Mouse (Mus musculus) limb, embryonic 14.5 days (tissue): ENCODE data around the gene Il1rn. TPM values are rescaled to one million over a fixed set of nuclear protein-coding genes. Genes with fewer than 3 reads are reported as not detected.

Experiments used
- ATAC-seq: fragments of 200-750 bp; cut with Nextera tagmentation; 2 replicates; pipeline ENCODE4 v1.8.0; 2017; ENCODE audit warnings: low read depth, moderate number of reproducible peaks, moderate TSS enrichment; ENCODE audit not compliant: low FRiP score
- DNase-seq: peaks from one replicate; pipeline ENCODE4 v3.0.0-alpha.2; 2015; ENCODE audit warnings: low spot score
- H3K27ac ChIP-seq: fragments of 300-500 bp; sonication (generic); replicated peaks from 2 replicates; pipeline ENCODE4 v1.5.1; 2014; ENCODE audit warnings: low read depth, mild to moderate bottlenecking, low read length, moderate library complexity, mixed read lengths
- H3K27me3 ChIP-seq: fragments of 300-500 bp; sonication (generic); 2 replicates; pipeline ENCODE4 v1.6.1; 2014; ENCODE audit warnings: low read length, mixed read lengths; ENCODE audit not compliant: control insufficient read depth, insufficient read depth
- H3K36me3 ChIP-seq: fragments of 300-500 bp; sonication (generic); 2 replicates; pipeline ENCODE4 v1.6.1; 2014; ENCODE audit warnings: mild to moderate bottlenecking, low read length, moderate library complexity, mixed read lengths; ENCODE audit not compliant: control insufficient read depth, insufficient read depth
- H3K4me1 ChIP-seq: fragments of 300-500 bp; sonication (generic); 2 replicates; pipeline ENCODE4 v1.6.1; 2014; ENCODE audit warnings: antibody characterized with exemption, low read length, mixed read lengths; ENCODE audit not compliant: control insufficient read depth, insufficient read depth
- H3K4me2 ChIP-seq: fragments of 300-500 bp; sonication (generic); replicated peaks from 2 replicates; pipeline ENCODE4 v1.6.1; 2014; ENCODE audit warnings: low read depth, mild to moderate bottlenecking, low read length, moderate library complexity; ENCODE audit not compliant: severe bottlenecking
- H3K4me3 ChIP-seq: fragments of 300-500 bp; sonication (generic); replicated peaks from 2 replicates; pipeline ENCODE4 v1.5.1; 2014; ENCODE audit warnings: low read length
- H3K9ac ChIP-seq: fragments of 300-500 bp; sonication (generic); 2 replicates; pipeline ENCODE4 v1.6.1; 2014; ENCODE audit warnings: mild to moderate bottlenecking, low read depth, low read length, moderate library complexity; ENCODE audit not compliant: severe bottlenecking
- H3K9me3 ChIP-seq: fragments of 300-500 bp; sonication (generic); 2 replicates; pipeline ENCODE4 v1.6.1; 2016; ENCODE audit warnings: low read length; ENCODE audit not compliant: control insufficient read depth
- POLR2A ChIP-seq: fragments of 200-500 bp; IDR thresholded peaks from 2 replicates; pipeline ENCODE4 v1.8.0; 2012; ENCODE audit warnings: inconsistent platforms, mild to moderate bottlenecking, moderate library complexity, borderline replicate concordance; ENCODE audit not compliant: insufficient read depth, insufficient read length; ENCODE audit errors: extremely low read depth
- WGBS: fragments of 180-500 bp; shearing (Covaris S2); extraction: QIAGEN DNeasy Blood & Tissue Kit; methylation state at CpG from one replicate; pipeline ENCODE4 v1.1.7; 2014; 5-methylcytosine and 5-hydroxymethylcytosine counted together
- polyA plus RNA-seq, 2 experiments: library from polyadenylated mRNA; depleted of rRNA in 1 of 2; stranded (reverse) in 1 of 2; unstranded in 1 of 2; fragments of >200 nt; fragmentation: Nextera tagmentation in 1 of 2; extraction: Ambion mirVana in 1 of 2; gene quantifications; 2 replicates each; pipeline versions ENCODE4 v1.2.1 to v1.2.3; 2012 to 2014

Il1rn gene
- polyA plus RNA-seq, 2 experiments, result 2.8 to 6.6 TPM

- no peak for DNase-seq
- no peak overlapping the region for H3K27ac ChIP-seq
- H3K9me3 ChIP-seq, result no peaks in the 10 kb centered on the region
- TF ChIP-seq POLR2A, result no peak
- no peak overlapping the region for H3K4me3 ChIP-seq
- ATAC-seq, result no peak
- H3K9ac ChIP-seq, result no peak overlapping the region
- no peaks in the 10 kb centered on the region for H3K27me3 ChIP-seq
- H3K4me1 ChIP-seq, result no peaks in the 10 kb centered on the region
- H3K36me3 ChIP-seq, result no peaks in the 10 kb centered on the region
- 76% methylated on average over 1 of the region's 1 CpGs for WGBS
- H3K4me2 ChIP-seq, result no peak overlapping the region
Measured at GRCm38 (mm10) chr2:24316919-24317318, 19.7 kb upstream of the Il1rn start.

GRCm38 (mm10) chr2:24317919-24318598 is 18.6 kb upstream of the Il1rn start:
- no peak for DNase-seq

GRCm38 (mm10) chr2:24335333-24335732 is 1.3 kb upstream of the Il1rn start:
- no peak for ATAC-seq
- H3K36me3 ChIP-seq, result no peaks in the 10 kb centered on the region
- WGBS, result 55% methylated on average over 3 of the region's 3 CpGs
- no peaks in the 10 kb centered on the region for H3K9me3 ChIP-seq
- no peaks in the 10 kb centered on the region for H3K4me1 ChIP-seq
- no peak overlapping the region for H3K27ac ChIP-seq
- H3K27me3 ChIP-seq, result no peaks in the 10 kb centered on the region
- H3K9ac ChIP-seq, result no peak overlapping the region
- TF ChIP-seq POLR2A, result no peak
- DNase-seq, result no peak
- no peak overlapping the region for H3K4me2 ChIP-seq
- H3K4me3 ChIP-seq, result no peak overlapping the region

More at GRCm38 (mm10) chr2:24317919-24318598, 18.6 kb upstream of the Il1rn start:
- no peak for TF ChIP-seq POLR2A
- Histone ChIP-seq H3K9me3 (no peaks in the 10 kb centered on the region), H3K27ac (no peak overlapping the region), H3K27me3 (no peaks in the 10 kb centered on the region), H3K4me2 (no peak overlapping the region), H3K4me3 (no peak overlapping the region), H3K9ac (no peak overlapping the region), H3K4me1 (no peaks in the 10 kb centered on the region), H3K36me3 (no peaks in the 10 kb centered on the region)
- ATAC-seq, result no peak
- WGBS, result 79% methylated on average over 4 of the region's 4 CpGs

- H3K27ac ChIP-seq, result no peak overlapping the region
- H3K4me3 ChIP-seq, result no peak overlapping the region
- ATAC-seq (no peak), DNase-seq (no peak)
- H3K27me3 ChIP-seq, result no peaks in the 10 kb centered on the region
- no peak overlapping the region for H3K4me2 ChIP-seq
- no peaks in the 10 kb centered on the region for H3K9me3 ChIP-seq
- no peaks in the 10 kb centered on the region for H3K4me1 ChIP-seq
- H3K36me3 ChIP-seq, result no peaks in the 10 kb centered on the region
- WGBS, result 60% methylated on average over 3 of the region's 3 CpGs
- no peak for TF ChIP-seq POLR2A
- no peak overlapping the region for H3K9ac ChIP-seq
Measured at GRCm38 (mm10) chr2:24341395-24341885, 4.8 kb downstream of the Il1rn start.

GRCm38 (mm10) chr2:24344619-24345018 is 8.0 kb downstream of the Il1rn start:
- Histone ChIP-seq H3K36me3 (no peaks in the 10 kb centered on the region), H3K9ac (no peak overlapping the region), H3K27me3 (no peaks in the 10 kb centered on the region), H3K9me3 (no peaks in the 10 kb centered on the region), H3K4me1 (no peaks in the 10 kb centered on the region), H3K27ac (no peak overlapping the region), H3K4me2 (no peak overlapping the region), H3K4me3 (no peak overlapping the region)
- 73% methylated on average over 4 of the region's 4 CpGs for WGBS
- DNase-seq (no peak), ATAC-seq (no peak)
- no peak for TF ChIP-seq POLR2A
